Mouse (Mus musculus) testis, adult 2 months (tissue): ENCODE results near the gene Srcap. TPM values are rescaled to one million over a fixed set of nuclear protein-coding genes. Genes with fewer than 3 reads are reported as not detected.
"Not testable (repeated sequence)": the region's sequence is repeated elsewhere in the genome, so short reads cannot be mapped to it uniquely, and the experiment has no call there.

Experiments
- H3K27ac ChIP-seq: fragments of 200-500 bp; 2 replicates; pipeline ENCODE4 v1.5.1; 2012; ENCODE audit warnings: low read depth, low read length; ENCODE audit not compliant: control insufficient read depth, insufficient read depth
- H3K27me3 ChIP-seq: fragments of 200-500 bp; 2 replicates; pipeline ENCODE4 v1.6.1; 2012; ENCODE audit warnings: mild to moderate bottlenecking, low read length, moderate library complexity; ENCODE audit not compliant: control insufficient read depth, insufficient read depth
- H3K36me3 ChIP-seq: fragments of 200-500 bp; 2 replicates; pipeline ENCODE4 v1.6.1; 2012; ENCODE audit warnings: mild to moderate bottlenecking, low read length; ENCODE audit not compliant: control insufficient read depth, insufficient read depth
- H3K4me1 ChIP-seq: fragments of 200-500 bp; 2 replicates; pipeline ENCODE4 v1.6.1; 2012; ENCODE audit warnings: low read length; ENCODE audit not compliant: control insufficient read depth, insufficient read depth
- H3K4me3 ChIP-seq: fragments of 200-500 bp; 2 replicates; pipeline ENCODE4 v1.5.1; 2012; ENCODE audit warnings: low read depth, mild to moderate bottlenecking, low read length, moderate library complexity, mixed read lengths; ENCODE audit not compliant: control insufficient read depth
- CTCF ChIP-seq: fragments of 200-500 bp; IDR thresholded peaks from 2 replicates; pipeline ENCODE4 v1.5.1; 2012; ENCODE audit warnings: low read depth, mild to moderate bottlenecking, inconsistent platforms, low read length, moderate library complexity; ENCODE audit not compliant: control insufficient read depth, insufficient read depth, insufficient replicate concordance
- POLR2A ChIP-seq: fragments of 200-500 bp; IDR thresholded peaks from 2 replicates; pipeline ENCODE4 v1.6.1; 2012; ENCODE audit warnings: low read depth, mild to moderate bottlenecking, inconsistent platforms, low read length, moderate library complexity; ENCODE audit not compliant: control insufficient read depth
- polyA plus RNA-seq: library from polyadenylated mRNA; depleted of rRNA; stranded (reverse); fragments of >200 nt; gene quantifications from 2 replicates; pipeline ENCODE4 v1.2.3, GENCODE M21; 2012

Srcap gene
- polyA plus RNA-seq, 1 experiment, result 20.0 TPM

- Histone ChIP-seq H3K27ac (no peak overlapping the region), H3K36me3 (peaks cover 3% of the 10 kb centered on the region), H3K4me1 (no peaks in the 10 kb centered on the region), H3K27me3 (no peaks in the 10 kb centered on the region), H3K4me3 (no peak overlapping the region)
- no peak for TF ChIP-seq CTCF
- no peak for TF ChIP-seq POLR2A
Observed at GRCm38 (mm10) chr7:127494648-127495047, 17.1 kb upstream of the Srcap start.

- TF ChIP-seq CTCF (no peak), POLR2A (no peak)
- Histone ChIP-seq H3K36me3 (no peaks in the 10 kb centered on the region), H3K27me3 (no peaks in the 10 kb centered on the region), H3K4me1 (no peaks in the 10 kb centered on the region), H3K27ac (no peak overlapping the region), H3K4me3 (no peak overlapping the region)
Observed at GRCm38 (mm10) chr7:127497382-127497781, 14.4 kb upstream of the Srcap start.

- Histone ChIP-seq H3K4me3 (no peak overlapping the region), H3K27ac (no peak overlapping the region), H3K4me1 (no peaks in the 10 kb centered on the region), H3K36me3 (no peaks in the 10 kb centered on the region), H3K27me3 (no peaks in the 10 kb centered on the region)
- TF ChIP-seq POLR2A, result no peak
- TF ChIP-seq CTCF, result no peak
Observed at GRCm38 (mm10) chr7:127498407-127498806, 13.4 kb upstream of the Srcap start.

- Histone ChIP-seq H3K4me1 (peaks cover 2% of the 10 kb centered on the region; the same call in 1 of the 2 replicates), H3K27me3 (no peaks in the 10 kb centered on the region), H3K36me3 (no peaks in the 10 kb centered on the region), H3K27ac (no peak overlapping the region), H3K4me3 (no peak overlapping the region)
- TF ChIP-seq CTCF (no peak), POLR2A (no peak)
Observed at GRCm38 (mm10) chr7:127508291-127508690, 3.5 kb upstream of the Srcap start.

GRCm38 (mm10) chr7:127509830-127510229 lies 2.0 kb upstream of the Srcap start:
- H3K27ac ChIP-seq, H3K27me3 ChIP-seq, H3K36me3 ChIP-seq, H3K4me3 ChIP-seq, H3K4me1 ChIP-seq: not testable (repeated sequence)

GRCm38 (mm10) chr7:127511241-127511640 lies 542 bp upstream of the Srcap start:
- H3K4me1 ChIP-seq, result peaks cover 4% of the 10 kb centered on the region; the same call in 1 of the 2 replicates
- H3K36me3 ChIP-seq, result peaks cover 2% of the 10 kb centered on the region; the same call in 1 of the 2 replicates
- H3K27me3 ChIP-seq, result no peaks in the 10 kb centered on the region
- H3K4me3 ChIP-seq, result peak overlapping the region; percentile 96; the same call in 1 of the 2 replicates
- H3K27ac ChIP-seq, result peak overlapping the region; percentile 97
- TF ChIP-seq POLR2A (no peak), CTCF (no peak)

- Histone ChIP-seq H3K36me3 (peaks cover 2% of the 10 kb centered on the region; the same call in 1 of the 2 replicates), H3K27me3 (no peaks in the 10 kb centered on the region), H3K4me1 (peaks cover 4% of the 10 kb centered on the region; the same call in 1 of the 2 replicates), H3K4me3 (peak overlapping the region; percentile 96), H3K27ac (peak overlapping the region; percentile 97)
- TF ChIP-seq CTCF, result no peak
- no peak for TF ChIP-seq POLR2A
Observed at GRCm38 (mm10) chr7:127512231-127513015, 640 bp downstream of the Srcap start.

- TF ChIP-seq POLR2A, result no peak
- TF ChIP-seq CTCF, result no peak
- Histone ChIP-seq H3K4me3 (peak overlapping the region; percentile 96), H3K36me3 (peaks cover 2% of the 10 kb centered on the region; the same call in 1 of the 2 replicates), H3K27me3 (no peaks in the 10 kb centered on the region), H3K4me1 (peaks cover 4% of the 10 kb centered on the region; the same call in 1 of the 2 replicates), H3K27ac (peak overlapping the region; percentile 84)
Observed at GRCm38 (mm10) chr7:127513016-127513390, 1.2 kb downstream of the Srcap start.
